Mouse (Mus musculus) testis, adult 2 months (tissue): ENCODE data around the gene Yipf3.

Source experiments
- CTCF ChIP-seq: fragments of 200-500 bp; IDR thresholded peaks from 2 replicates; pipeline ENCODE4 v1.5.1; 2012; ENCODE audit warnings: low read depth, mild to moderate bottlenecking, inconsistent platforms, low read length, moderate library complexity; ENCODE audit not compliant: control insufficient read depth, insufficient read depth, insufficient replicate concordance
- POLR2A ChIP-seq: fragments of 200-500 bp; IDR thresholded peaks from 2 replicates; pipeline ENCODE4 v1.6.1; 2012; ENCODE audit warnings: low read depth, mild to moderate bottlenecking, inconsistent platforms, low read length, moderate library complexity; ENCODE audit not compliant: control insufficient read depth

- TF ChIP-seq POLR2A (no peak), CTCF (no peak)
These were observed 54.0 kb downstream of the Yipf3 start for GRCm38 (mm10) chr17:46301892-46302291.
